Mouse (Mus musculus) stomach, embryonic 15.5 days (tissue): ENCODE data around the gene Mlec. TPM values are rescaled to one million over a fixed set of nuclear protein-coding genes. Genes with fewer than 3 reads are reported as not detected.
A peak's percentile ranks its signal among the peaks of the same experiment; 100 is the strongest.

Experiments used
- ATAC-seq: fragments of 200-750 bp; cut with Nextera tagmentation; 2 replicates; pipeline ENCODE4 v1.8.0; 2017; ENCODE audit warnings: low read depth, moderate number of reproducible peaks, moderate TSS enrichment; ENCODE audit not compliant: insufficient read depth, low FRiP score
- H3K27ac ChIP-seq: fragments of 300-500 bp; sonication (generic); 2 replicates; pipeline ENCODE4 v1.5.1; 2015; ENCODE audit warnings: mild to moderate bottlenecking, inconsistent platforms
- H3K27me3 ChIP-seq: fragments of 300-500 bp; sonication (generic); replicated peaks from 2 replicates; pipeline ENCODE4 v1.6.1; 2015; ENCODE audit warnings: inconsistent platforms
- H3K36me3 ChIP-seq: fragments of 300-500 bp; sonication (generic); 2 replicates; pipeline ENCODE4 v1.6.1; 2015; ENCODE audit warnings: inconsistent platforms
- H3K4me1 ChIP-seq: fragments of 300-500 bp; sonication (generic); 2 replicates; pipeline ENCODE4 v1.6.1; 2015; ENCODE audit warnings: inconsistent platforms
- H3K4me2 ChIP-seq: fragments of 300-500 bp; sonication (generic); 2 replicates; pipeline ENCODE4 v1.6.1; 2015; ENCODE audit warnings: mild to moderate bottlenecking, inconsistent platforms
- H3K4me3 ChIP-seq: fragments of 300-500 bp; sonication (generic); replicated peaks from 2 replicates; pipeline ENCODE4 v1.5.1; 2015; ENCODE audit warnings: inconsistent platforms
- H3K9ac ChIP-seq: fragments of 300-500 bp; sonication (generic); 2 replicates; pipeline ENCODE4 v1.6.1; 2015; ENCODE audit warnings: inconsistent platforms
- H3K9me3 ChIP-seq: fragments of 300-500 bp; sonication (generic); 2 replicates; pipeline ENCODE4 v1.6.1; 2016; ENCODE audit warnings: inconsistent platforms
- WGBS: fragments of 180-500 bp; shearing (Covaris S2); methylation state at CpG from one replicate; pipeline ENCODE4 v1.1.7; 2015; 5-methylcytosine and 5-hydroxymethylcytosine counted together
- polyA plus RNA-seq: library from polyadenylated mRNA; unstranded; fragments of >200 nt; fragmentation: Nextera tagmentation; extraction: Ambion mirVana; gene quantifications from 2 replicates; pipeline ENCODE4 v1.2.1, GENCODE M21; 2015

Gene Mlec
- polyA plus RNA-seq, 1 experiment from 2014 or later: 89.3 TPM

DNA sequence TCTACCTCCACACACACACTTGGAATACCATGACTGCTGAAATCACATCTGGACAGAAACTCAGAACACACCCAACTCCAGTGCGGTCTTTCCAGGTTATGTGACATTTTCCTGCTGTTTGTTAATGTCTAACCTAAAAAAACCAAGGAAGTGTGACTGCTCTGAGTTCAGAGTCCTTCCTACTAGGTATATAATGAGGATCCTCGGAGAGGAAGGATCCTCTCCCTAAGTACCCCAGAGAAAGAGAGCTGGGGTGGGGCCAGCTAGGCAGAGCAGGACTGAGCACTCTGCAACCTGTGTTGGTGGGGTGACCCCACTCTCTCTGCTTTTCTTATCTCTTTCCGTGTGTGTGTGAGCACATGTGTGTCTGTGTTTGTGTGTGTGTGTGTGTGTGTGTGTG lies 10.6 kb downstream of the Mlec start:
- Histone ChIP-seq H3K4me2 (no peak overlapping the region), H3K36me3 (peaks cover 51% of the 10 kb centered on the region), H3K9ac (no peak overlapping the region), H3K9me3 (no peaks in the 10 kb centered on the region), H3K27me3 (no peaks in the 10 kb centered on the region), H3K4me1 (peaks cover under 1% of the 10 kb centered on the region; the same call in 1 of the 2 replicates), H3K27ac (no peak overlapping the region), H3K4me3 (no peak overlapping the region)
- no peak for ATAC-seq
- WGBS: 80% methylated on average over 3 of the region's 3 CpGs

DNA sequence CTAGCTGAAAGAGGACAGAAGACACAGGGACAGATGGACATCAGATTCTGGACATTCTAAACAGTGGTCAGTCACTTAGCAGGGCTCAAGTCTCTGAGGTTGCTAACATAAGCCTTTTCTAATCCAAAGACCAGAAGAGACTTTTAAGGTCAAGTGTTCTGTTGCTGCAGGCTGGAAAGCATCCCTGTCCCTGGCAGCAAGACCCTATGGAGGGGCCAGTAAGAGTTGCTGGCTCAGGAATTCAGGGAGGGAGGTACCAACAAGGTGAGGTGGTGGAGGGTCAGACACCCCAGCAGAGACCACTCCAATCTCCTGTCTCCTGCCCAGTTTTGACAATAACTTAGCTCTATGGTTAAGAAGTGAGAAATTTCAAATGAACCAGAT lies 11.2 kb downstream of the Mlec start:
- Histone ChIP-seq H3K27ac (no peak overlapping the region), H3K27me3 (no peaks in the 10 kb centered on the region), H3K9ac (no peak overlapping the region), H3K4me1 (no peaks in the 10 kb centered on the region), H3K36me3 (peaks cover 51% of the 10 kb centered on the region), H3K4me2 (no peak overlapping the region), H3K9me3 (no peaks in the 10 kb centered on the region), H3K4me3 (no peak overlapping the region)
- no peak for ATAC-seq

GRCm38 (mm10) chr5:115145976-115146746 lies 11.8 kb downstream of the Mlec start:
- Histone ChIP-seq H3K4me1 (no peaks in the 10 kb centered on the region), H3K9ac (no peak overlapping the region), H3K27ac (no peak overlapping the region), H3K4me3 (no peak overlapping the region), H3K4me2 (no peak overlapping the region), H3K36me3 (peaks cover 50% of the 10 kb centered on the region), H3K27me3 (no peaks in the 10 kb centered on the region), H3K9me3 (no peaks in the 10 kb centered on the region)
- WGBS: 77% methylated on average over 6 of the region's 6 CpGs
- no peak for ATAC-seq

- H3K36me3 ChIP-seq: peaks cover 43% of the 10 kb centered on the region
- no peak for ATAC-seq
- WGBS: 77% methylated on average over 11 of the region's 11 CpGs
These were observed 12.6 kb downstream of the Mlec start for GRCm38 (mm10) chr5:115145253-115145968.

GRCm38 (mm10) chr5:115144471-115144870 lies 13.5 kb downstream of the Mlec start:
- no peak for ATAC-seq
- Histone ChIP-seq H3K4me1 (no peaks in the 10 kb centered on the region), H3K4me3 (no peak overlapping the region), H3K9me3 (no peaks in the 10 kb centered on the region), H3K4me2 (no peak overlapping the region), H3K36me3 (peaks cover 34% of the 10 kb centered on the region), H3K9ac (no peak overlapping the region), H3K27me3 (no peaks in the 10 kb centered on the region), H3K27ac (no peak overlapping the region)
- 63% methylated on average over 6 of the region's 6 CpGs for WGBS

More at GRCm38 (mm10) chr5:115145253-115145968, 12.6 kb downstream of the Mlec start:
- no peak overlapping the region for H3K4me3 ChIP-seq
- H3K27ac ChIP-seq: no peak overlapping the region
- H3K4me2 ChIP-seq: no peak overlapping the region
- H3K27me3 ChIP-seq: no peaks in the 10 kb centered on the region
- no peak overlapping the region for H3K9ac ChIP-seq
- no peaks in the 10 kb centered on the region for H3K9me3 ChIP-seq
- H3K4me1 ChIP-seq: no peaks in the 10 kb centered on the region

DNA sequence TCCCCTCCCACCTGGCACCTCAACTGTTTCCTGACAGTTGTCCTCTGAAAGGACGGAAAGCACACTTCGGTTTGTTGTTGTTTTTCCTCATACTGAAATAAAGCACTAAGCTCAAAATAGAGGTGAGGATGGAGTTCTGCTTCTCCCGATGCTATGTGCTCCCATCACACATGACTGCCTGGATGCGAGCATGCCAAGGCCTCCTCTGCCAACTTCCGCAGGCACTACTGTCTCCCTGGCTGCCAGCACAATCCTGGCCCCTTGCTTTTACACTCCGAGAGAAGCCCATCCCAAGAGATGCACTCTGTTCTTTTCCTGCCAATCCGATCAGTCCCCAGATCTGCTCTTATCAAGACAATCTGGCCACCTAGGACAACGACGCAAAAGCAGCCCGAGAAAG lies 14.4 kb downstream of the Mlec start:
- Histone ChIP-seq H3K36me3 (peaks cover 30% of the 10 kb centered on the region), H3K4me2 (no peak overlapping the region), H3K9me3 (no peaks in the 10 kb centered on the region), H3K9ac (no peak overlapping the region), H3K27me3 (no peaks in the 10 kb centered on the region), H3K27ac (no peak overlapping the region), H3K4me3 (no peak overlapping the region), H3K4me1 (no peaks in the 10 kb centered on the region)
- no peak for ATAC-seq
- 72% methylated on average over 10 of the region's 10 CpGs for WGBS

DNA sequence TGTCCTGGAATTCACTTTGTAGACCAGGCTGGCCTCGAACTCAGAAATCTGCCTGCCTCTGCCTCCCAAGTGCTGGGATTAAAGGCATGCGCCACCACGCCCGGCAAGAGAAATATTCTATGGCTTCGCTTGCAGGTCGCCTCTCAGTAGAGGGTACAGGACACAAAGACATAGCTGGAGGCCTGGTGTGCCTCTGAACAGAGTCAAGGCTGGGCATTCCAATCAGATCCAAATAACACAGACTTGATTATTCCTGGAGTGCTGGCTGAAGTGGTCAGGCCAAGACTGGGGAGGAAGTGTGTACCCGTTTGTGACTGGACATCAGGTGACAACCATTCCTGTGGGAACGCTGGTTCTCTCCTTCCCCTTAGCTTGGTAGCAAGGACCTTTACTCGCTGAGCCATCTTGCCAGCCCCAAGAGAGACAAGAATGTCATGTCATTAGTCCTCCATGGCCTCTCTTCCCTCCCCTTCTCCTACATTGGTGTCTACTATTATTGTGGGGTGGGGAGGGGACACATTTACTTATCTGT lies 15.7 kb downstream of the Mlec start:
- no peak for ATAC-seq
- Histone ChIP-seq H3K9ac (no peak overlapping the region), H3K27ac (no peak overlapping the region), H3K4me3 (no peak overlapping the region), H3K27me3 (no peaks in the 10 kb centered on the region), H3K4me2 (no peak overlapping the region), H3K36me3 (peaks cover 17% of the 10 kb centered on the region), H3K4me1 (no peaks in the 10 kb centered on the region), H3K9me3 (no peaks in the 10 kb centered on the region)
- 91% methylated on average over 9 of the region's 9 CpGs for WGBS

GRCm38 (mm10) chr5:115140726-115141125 lies 17.3 kb downstream of the Mlec start:
- 41% methylated on average over 3 of the region's 3 CpGs for WGBS
- ATAC-seq: no peak

GRCm38 (mm10) chr5:115139124-115139523 lies 18.9 kb downstream of the Mlec start:
- Histone ChIP-seq H3K4me2 (no peak overlapping the region), H3K27me3 (no peaks in the 10 kb centered on the region), H3K9ac (no peak overlapping the region), H3K36me3 (0 out of 2 replicates have a peak, but pooled peaks cover 2% of the 10 kb centered on the region), H3K4me3 (no peak overlapping the region), H3K9me3 (no peaks in the 10 kb centered on the region), H3K4me1 (no peaks in the 10 kb centered on the region), H3K27ac (no peak overlapping the region)
- no peak for ATAC-seq
- WGBS: 56% methylated on average over 4 of the region's 4 CpGs

More at GRCm38 (mm10) chr5:115140726-115141125, 17.3 kb downstream of the Mlec start:
- H3K4me1 ChIP-seq: no peaks in the 10 kb centered on the region
- no peak overlapping the region for H3K4me2 ChIP-seq
- H3K36me3 ChIP-seq: peaks cover 4% of the 10 kb centered on the region; the same call in 1 of the 2 replicates
- no peaks in the 10 kb centered on the region for H3K27me3 ChIP-seq
- H3K9me3 ChIP-seq: no peaks in the 10 kb centered on the region
- no peak overlapping the region for H3K4me3 ChIP-seq
- H3K27ac ChIP-seq: no peak overlapping the region
- no peak overlapping the region for H3K9ac ChIP-seq

DNA sequence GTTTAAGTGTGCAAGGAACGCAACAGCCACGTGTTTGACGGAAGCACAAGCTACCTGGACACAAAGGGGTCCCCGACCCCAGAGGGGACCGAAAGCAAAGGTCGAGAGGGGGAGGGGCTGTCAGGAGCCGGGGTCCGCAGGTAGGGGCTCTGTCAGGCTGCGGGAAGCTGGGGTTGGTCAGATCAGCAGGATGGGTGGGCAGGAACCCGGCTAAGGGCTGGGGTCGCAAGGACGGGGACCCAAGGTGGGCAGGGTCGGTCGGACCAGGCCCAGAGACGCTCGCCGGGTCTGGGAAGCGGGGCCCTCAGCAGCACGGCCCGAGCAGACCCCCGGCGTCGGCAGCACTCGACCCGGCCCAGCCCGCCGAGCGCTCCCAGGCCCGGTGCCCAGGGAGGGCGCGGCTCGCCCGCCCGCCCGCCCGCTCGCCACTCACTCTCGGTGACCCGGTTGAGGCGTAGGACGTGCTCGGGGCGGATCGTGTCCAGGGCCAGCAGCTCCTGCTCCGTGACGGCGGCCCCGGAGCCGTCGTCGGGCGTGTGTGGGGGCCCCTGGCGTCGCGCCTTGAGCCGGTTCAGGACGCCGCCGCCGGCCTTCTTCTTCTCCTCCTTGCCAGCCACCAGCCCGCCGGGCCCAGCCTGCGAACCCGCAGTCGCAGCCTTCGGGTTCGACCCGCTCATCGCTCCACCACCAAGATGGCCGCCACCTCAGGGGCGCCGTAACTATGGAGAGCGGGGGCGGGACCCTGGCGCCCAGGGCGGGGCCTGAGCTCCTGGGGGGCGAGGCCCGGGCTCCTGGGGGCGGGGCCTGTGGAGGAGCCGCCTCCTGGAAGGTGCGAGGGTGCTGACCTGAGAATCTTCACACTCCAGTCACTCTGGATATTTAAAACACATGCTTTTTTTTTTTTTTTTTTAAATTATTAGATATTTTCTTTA lies 23.5 kb downstream of the Mlec start, which contains the start of gene Unc119b:
Gene Unc119b, minus strand, starts transcription at position 742 of the 932 bp plus-strand sequence.
- H3K27ac ChIP-seq: 0 out of 2 replicates have a peak within 1 kb of the TSS, but pooled peaks have one; percentile 41
- peaks cover 14% of the 10 kb centered on the region for H3K4me1 ChIP-seq
- ATAC-seq: peak; percentile 94
- peak within 1 kb of the TSS; percentile 94 for H3K4me2 ChIP-seq
- H3K9ac ChIP-seq: peak within 1 kb of the TSS; percentile 78
- no peaks in the 10 kb centered on the region for H3K36me3 ChIP-seq
- H3K27me3 ChIP-seq: no peaks in the 10 kb centered on the region
- no peaks in the 10 kb centered on the region for H3K9me3 ChIP-seq
- peak within 1 kb of the TSS; percentile 81 for H3K4me3 ChIP-seq
- WGBS: under 1% methylated on average over 76 of the region's 81 CpGs

DNA sequence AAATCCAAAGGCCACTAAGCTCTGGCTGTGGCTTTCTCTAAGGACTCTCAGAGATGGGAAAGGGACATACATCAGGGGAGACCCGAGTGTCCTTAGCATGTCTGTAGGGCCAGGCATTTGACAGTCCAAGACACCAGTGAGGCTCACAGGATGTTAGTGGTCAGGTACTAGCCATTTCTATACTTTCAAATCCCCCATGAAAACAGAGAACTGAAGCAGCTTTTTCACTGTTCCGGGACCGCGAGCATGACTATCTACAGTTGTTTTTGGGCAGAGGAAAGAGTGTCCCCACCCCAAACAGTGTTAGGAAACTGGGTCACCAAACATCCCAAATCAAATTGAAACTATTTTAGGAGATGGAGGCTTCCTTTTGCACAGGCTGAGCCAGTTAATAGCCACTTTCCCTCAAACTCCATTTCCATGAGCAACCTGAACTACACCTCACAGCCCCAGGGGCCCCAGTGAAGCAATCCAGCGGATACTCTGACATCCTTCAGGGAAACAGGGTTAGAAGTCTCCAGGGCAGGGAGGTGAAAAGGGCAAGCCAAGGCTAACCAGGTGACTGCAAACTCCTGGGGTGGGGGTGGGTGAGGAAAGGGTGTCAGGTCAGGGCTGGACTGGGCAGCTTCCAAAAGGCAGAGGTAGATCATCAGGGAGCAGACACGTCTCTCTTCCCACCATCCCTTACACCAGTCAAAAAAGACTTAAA lies 24.5 kb downstream of the Mlec start:
- ATAC-seq: no peak
- Histone ChIP-seq H3K4me1 (peaks cover 14% of the 10 kb centered on the region), H3K9ac (peak overlapping the region; percentile 6; the same call in 1 of the 2 replicates), H3K4me2 (peak overlapping the region; percentile 94), H3K4me3 (peak overlapping the region; percentile 81), H3K27me3 (no peaks in the 10 kb centered on the region), H3K27ac (no peak overlapping the region), H3K36me3 (0 out of 2 replicates have a peak, but pooled peaks cover 4% of the 10 kb centered on the region), H3K9me3 (no peaks in the 10 kb centered on the region)
- 57% methylated on average over 6 of the region's 6 CpGs for WGBS
